Mouse (Mus musculus): ENCODE data around the gene Nkrf.

Gene Nkrf

GRCm38 (mm10) chrX:36863766-36864608, 38.7 kb downstream of the Nkrf start:
- DNase-seq (ENCODE audit: low spot score in 2 of 2) = peak; percentile 73 to 80

GRCm38 (mm10) chrX:36852631-36853030, 50.1 kb downstream of the Nkrf start:
- no peak for DNase-seq (ENCODE audit: low spot score in 2 of 2)

GRCm38 (mm10) chrX:36847152-36847551, 55.5 kb downstream of the Nkrf start:
- DNase-seq (ENCODE audit: low spot score in 2 of 2) = no peak

- DNase-seq (ENCODE audit: low spot score in 2 of 2) = peak in 1 of 2 experiments; percentile 3
Measured at GRCm38 (mm10) chrX:36843346-36843990, 59.2 kb downstream of the Nkrf start.

GRCm38 (mm10) chrX:36841698-36842097, 61.0 kb downstream of the Nkrf start:
- DNase-seq (ENCODE audit: low spot score in 2 of 2) = no peak

- peak; percentile 8 to 19 for DNase-seq (ENCODE audit: low spot score in 2 of 2)
Measured at GRCm38 (mm10) chrX:36839391-36839790, 63.3 kb downstream of the Nkrf start.
